Mouse (Mus musculus) kidney, adult 8-10 months (tissue): ENCODE data around the gene Pole4.
A peak's percentile ranks its signal among the peaks of the same experiment; 100 is the strongest.
"Not testable (repeated sequence)": the region's sequence is repeated elsewhere in the genome, so short reads cannot be mapped to it uniquely, and the experiment has no call there.

Source experiments
- DNase-seq, 2 experiments: peaks; one replicate each; pipeline ENCODE4 v3.0.0; 2022

The Pole4 gene

GRCm38 (mm10) chr6:82714841-82715240, 9.7 kb upstream of the Pole4 start:
- DNase-seq: no peak

- DNase-seq: peak; percentile 30 to 77
These were observed 9.1 kb upstream of the Pole4 start for GRCm38 (mm10) chr6:82714243-82714642.

GRCm38 (mm10) chr6:82707742-82708141, 2.6 kb upstream of the Pole4 start:
- DNase-seq: no peak

GRCm38 (mm10) chr6:82707241-82707640, 2.1 kb upstream of the Pole4 start:
- no peak for DNase-seq

- DNase-seq: no peak
These were observed 1.5 kb downstream of the Pole4 start for GRCm38 (mm10) chr6:82703710-82704109.

- DNase-seq: peak; percentile 60 to 85
These were observed 2.6 kb downstream of the Pole4 start for GRCm38 (mm10) chr6:82702593-82703017.

GRCm38 (mm10) chr6:82701296-82701695, 3.9 kb downstream of the Pole4 start:
- no peak for DNase-seq

GRCm38 (mm10) chr6:82699831-82700230, 5.3 kb downstream of the Pole4 start:
- no peak for DNase-seq

GRCm38 (mm10) chr6:82696736-82697135, 8.4 kb downstream of the Pole4 start:
- no peak for DNase-seq

GRCm38 (mm10) chr6:82694668-82695067, 10.5 kb downstream of the Pole4 start:
- no peak for DNase-seq

GRCm38 (mm10) chr6:82689474-82689873, 15.7 kb downstream of the Pole4 start:
- DNase-seq: no peak

GRCm38 (mm10) chr6:82688586-82688985, 16.6 kb downstream of the Pole4 start:
- DNase-seq: not testable (repeated sequence)

GRCm38 (mm10) chr6:82684136-82684535, 21.0 kb downstream of the Pole4 start:
- DNase-seq: no peak

- DNase-seq: not testable (repeated sequence)
These were observed 25.9 kb downstream of the Pole4 start for GRCm38 (mm10) chr6:82679286-82679685.

GRCm38 (mm10) chr6:82677629-82678028, 27.5 kb downstream of the Pole4 start:
- DNase-seq: not testable (repeated sequence)

GRCm38 (mm10) chr6:82666480-82666879, 38.7 kb downstream of the Pole4 start:
- no peak for DNase-seq

- DNase-seq: no peak
These were observed 52.0 kb downstream of the Pole4 start for GRCm38 (mm10) chr6:82653169-82653525.

- peak; percentile 93 to 97 for DNase-seq
These were observed 52.5 kb downstream of the Pole4 start for GRCm38 (mm10) chr6:82652521-82653168.

- DNase-seq: no peak
These were observed 56.1 kb downstream of the Pole4 start for GRCm38 (mm10) chr6:82649096-82649495.

- DNase-seq: no peak
These were observed 57.1 kb downstream of the Pole4 start for GRCm38 (mm10) chr6:82647940-82648655.

GRCm38 (mm10) chr6:82647001-82647400, 58.2 kb downstream of the Pole4 start:
- no peak for DNase-seq

- DNase-seq: no peak
These were observed 65.1 kb downstream of the Pole4 start for GRCm38 (mm10) chr6:82640046-82640445.

- DNase-seq: not testable (repeated sequence)
These were observed 79.8 kb downstream of the Pole4 start for GRCm38 (mm10) chr6:82625331-82625730.

- no peak for DNase-seq
These were observed 92.0 kb downstream of the Pole4 start for GRCm38 (mm10) chr6:82613201-82613600.

GRCm38 (mm10) chr6:82611049-82611448, 94.1 kb downstream of the Pole4 start:
- no peak for DNase-seq
